Mouse (Mus musculus): ENCODE measurements around the gene Arl15.
A peak's percentile ranks its signal among the peaks of the same experiment; 100 is the strongest.

Gene Arl15

DNA sequence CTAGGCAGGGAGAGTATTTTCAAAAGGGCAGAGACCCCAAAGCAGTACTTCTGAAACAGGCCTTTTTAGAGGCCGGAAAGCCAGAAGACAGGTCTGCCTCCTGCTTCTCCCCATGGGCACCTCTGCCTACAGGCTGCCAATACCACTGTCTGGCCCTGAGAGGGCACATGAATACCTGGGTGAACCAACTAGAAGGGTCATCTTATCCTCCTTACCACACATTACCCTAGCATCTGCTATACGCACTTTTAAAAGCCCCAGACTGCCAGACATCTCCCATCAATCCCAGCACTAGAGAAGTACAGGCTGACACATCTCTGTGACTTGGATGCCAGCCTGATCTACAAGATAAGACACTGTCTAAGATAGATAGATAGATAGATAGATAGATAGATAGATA, 259.0 kb downstream of the Arl15 start:
- DNase-seq (ENCODE audit: low read depth, low spot score): no peak

DNA sequence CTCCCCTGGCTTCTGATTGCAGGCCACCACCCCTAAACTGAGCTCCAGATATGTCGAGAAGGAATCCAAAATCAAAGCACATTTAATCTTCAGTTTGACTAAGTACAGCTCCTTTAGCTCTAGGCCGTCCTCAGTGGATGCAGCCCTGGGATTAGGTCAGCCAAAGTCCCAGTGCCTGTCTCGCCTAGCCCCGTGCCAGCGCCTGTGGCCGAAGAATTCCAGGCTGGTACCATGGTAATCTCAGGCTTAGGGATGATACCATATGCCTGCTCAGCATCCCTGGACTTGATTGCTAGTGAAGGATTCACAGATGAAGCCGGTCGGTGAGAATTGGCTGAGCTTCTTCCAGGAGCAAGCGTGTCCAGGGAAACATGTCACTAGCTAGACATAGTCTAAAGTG, 261.4 kb downstream of the Arl15 start:
- no peak for DNase-seq (ENCODE audit: low read depth, low spot score)

DNA sequence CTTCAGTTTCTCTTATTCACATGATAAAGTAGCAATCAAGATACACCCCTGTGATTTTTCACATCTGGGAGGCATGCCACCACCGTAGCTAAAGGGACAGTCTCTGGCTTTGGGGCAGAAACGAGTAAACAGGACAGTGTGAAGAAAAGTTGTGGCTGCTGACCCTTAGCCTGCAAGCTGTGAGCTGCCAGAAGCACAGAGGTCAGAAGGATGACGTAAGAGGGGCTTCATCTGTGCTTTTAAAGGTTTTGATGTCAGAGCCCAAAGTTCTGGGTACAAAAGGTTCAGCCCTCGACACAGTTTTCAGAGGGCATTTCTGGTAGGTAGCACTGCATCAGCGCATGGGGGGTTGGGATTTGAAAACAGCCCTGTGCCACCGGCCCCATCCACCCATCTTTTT, 266.0 kb downstream of the Arl15 start:
- no peak for DNase-seq (ENCODE audit: low read depth, low spot score)

DNA sequence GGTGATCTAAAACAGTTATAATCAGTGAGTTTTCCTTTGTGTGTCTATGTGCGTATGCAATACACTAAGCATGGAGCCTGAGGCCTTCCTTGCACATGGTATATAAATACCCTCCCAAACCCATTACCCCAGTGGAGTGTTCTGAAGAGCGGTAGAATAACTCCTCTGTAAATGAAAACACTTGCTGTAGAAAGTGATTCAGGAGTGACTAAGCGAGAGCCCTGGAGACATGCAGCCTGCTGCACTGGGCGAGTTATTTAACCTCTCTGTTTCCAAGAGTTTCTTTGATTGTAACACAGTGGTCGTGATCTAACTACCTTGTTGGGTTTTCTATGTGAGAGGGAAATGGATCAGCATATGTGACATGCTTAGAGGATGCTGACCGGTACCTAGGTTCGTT, 266.9 kb downstream of the Arl15 start:
- no peak for DNase-seq (ENCODE audit: low read depth, low spot score)

DNA sequence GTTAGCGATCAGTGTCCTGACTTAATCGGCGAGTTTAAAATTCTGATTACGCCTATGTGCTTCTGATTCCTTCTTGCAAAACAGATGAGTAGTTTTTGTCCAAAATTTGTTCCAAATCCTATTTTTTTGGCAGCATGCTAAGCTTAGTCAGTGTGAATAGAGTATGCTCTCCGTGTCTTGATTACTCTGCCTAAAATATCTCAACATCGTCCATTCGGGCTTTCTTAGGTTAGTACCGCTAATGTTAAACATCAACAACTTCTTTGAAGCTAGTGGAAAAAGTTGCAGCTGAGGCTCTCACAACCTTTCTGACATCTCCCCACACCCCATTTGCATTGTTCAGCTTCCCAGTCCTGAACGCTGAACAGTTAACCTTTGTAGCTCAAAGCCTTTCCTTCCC, 269.8 kb downstream of the Arl15 start:
- no peak for DNase-seq (ENCODE audit: low read depth, low spot score)

DNA sequence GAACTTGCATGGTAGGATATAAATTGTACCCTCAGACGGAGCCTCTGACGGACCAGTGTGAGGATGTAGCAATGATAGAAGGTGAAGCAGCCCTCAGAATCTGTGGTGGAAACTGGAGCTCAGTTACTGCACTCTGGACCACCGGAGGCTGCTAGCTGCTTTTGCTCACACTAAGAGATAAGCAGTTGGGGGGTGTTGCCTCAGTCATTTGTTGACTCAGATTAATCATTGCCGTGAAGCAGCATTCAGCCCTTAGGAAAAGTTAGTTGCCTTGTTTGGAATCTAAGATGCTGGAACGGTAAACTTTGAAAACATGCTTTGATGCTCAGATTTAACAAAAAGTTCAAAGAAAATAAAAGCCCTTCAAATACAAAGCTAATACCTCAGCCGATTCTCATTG, 270.7 kb downstream of the Arl15 start:
- DNase-seq (ENCODE audit: low read depth, low spot score): no peak

DNA sequence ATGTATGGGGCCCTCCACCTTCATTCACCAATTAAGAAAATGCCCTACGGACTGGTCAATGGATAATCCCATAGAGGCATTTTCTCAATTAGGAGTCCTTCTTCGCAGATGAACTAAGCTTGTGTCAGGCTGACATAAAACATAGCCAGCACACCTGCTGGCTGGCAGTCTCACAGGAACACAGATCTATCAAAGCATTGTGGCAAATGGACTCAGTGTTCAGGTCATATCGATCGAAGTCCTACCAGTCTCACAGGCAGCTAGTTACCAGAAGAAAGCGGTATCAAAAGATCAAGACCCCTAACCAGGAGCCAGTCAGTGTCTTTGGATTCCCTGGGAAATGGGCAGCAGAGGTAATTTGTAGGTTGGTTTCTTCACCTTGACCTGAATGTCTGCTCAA, 274.1 kb downstream of the Arl15 start:
- no peak for DNase-seq (ENCODE audit: low read depth, low spot score)

DNA sequence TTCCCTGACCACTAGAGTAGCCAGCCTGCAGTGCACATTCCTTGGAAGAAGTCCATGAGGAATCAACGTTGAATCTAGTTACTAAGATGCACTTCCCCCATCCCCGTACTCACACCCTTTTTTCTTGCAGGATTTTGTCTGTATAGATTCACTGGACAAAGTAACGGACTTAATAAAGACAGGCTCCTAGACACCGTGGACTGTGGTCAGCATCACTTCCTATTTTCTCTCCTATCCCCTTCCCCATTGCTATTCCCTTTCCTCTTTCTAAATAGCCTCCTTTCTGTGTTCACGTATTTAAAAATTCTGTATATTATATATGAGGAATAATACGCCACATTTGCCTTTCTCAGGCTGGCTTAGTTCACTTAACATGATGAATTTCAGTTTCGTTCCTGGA, 277.1 kb downstream of the Arl15 start:
- no peak for DNase-seq (ENCODE audit: low read depth, low spot score)

DNA sequence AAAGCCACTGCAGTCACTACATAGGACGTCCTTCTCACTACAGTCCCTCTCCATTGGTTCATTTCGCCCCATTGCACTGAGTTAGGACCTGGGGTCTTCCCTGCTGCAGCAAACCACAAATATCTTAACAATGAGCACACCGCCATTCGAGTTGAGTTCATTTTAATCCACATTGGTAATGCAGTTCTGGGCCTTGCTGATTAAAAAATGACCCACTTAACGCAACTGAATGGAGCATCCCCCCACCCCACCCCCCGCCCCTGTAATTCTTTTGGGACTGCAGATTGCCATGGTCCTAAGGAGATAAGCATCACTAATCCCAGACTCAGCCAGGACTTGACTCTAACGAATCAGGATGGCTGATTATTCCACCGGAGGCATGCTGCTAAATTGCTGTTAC, 280.2 kb downstream of the Arl15 start:
- no peak for DNase-seq (ENCODE audit: low read depth, low spot score)

DNA sequence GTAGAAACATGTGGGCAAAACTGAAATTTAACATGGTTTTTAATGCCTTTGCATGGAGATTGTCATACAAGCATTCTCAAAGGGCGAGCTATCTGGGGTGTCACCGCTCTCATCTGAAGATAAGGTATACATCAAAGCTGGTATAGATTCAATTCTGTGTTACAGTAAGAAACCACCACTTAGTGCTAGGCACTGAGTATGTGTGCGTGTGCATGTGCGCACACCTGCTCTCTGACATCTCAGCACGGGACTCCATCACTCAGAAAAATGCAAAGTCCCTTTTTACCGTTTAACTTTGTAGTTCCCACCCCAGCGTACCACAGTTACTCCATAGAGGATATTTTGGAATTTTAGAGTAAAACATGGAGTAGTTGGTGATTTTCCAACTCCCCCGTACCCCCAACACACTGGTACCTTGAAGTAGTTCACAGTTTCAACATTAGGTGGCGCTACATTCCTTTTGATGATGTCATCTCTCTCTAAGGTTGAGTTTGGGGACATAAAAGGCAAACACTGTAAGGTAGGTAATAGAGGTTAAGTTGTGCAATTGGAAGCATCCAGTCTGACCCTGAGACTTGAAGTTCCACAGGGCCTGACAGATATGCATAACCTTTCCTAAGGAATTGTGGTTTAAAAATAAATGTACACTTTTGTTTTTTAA, 281.5 kb downstream of the Arl15 start:
- peak; percentile 63 for DNase-seq (ENCODE audit: low read depth, low spot score)

DNA sequence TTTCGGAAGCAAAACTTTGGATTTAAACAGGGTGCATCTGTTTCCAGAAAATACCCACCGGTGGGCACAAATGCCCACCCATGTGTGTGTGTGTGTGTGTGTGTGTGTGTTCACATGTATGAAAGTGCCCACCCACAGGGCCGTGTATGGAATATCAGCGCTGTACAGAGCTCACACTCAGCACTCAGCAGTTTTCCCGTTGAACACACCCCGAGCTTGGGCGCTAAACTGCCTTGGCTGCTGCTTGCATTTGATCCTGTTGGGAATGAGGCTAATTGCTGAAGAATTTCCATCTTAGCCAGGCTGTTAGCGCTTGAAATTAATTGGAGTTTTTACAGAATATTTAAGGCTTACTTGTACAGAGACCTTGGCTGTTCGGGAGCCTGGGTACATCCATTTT, 282.9 kb downstream of the Arl15 start:
- DNase-seq (ENCODE audit: low read depth, low spot score): no peak

DNA sequence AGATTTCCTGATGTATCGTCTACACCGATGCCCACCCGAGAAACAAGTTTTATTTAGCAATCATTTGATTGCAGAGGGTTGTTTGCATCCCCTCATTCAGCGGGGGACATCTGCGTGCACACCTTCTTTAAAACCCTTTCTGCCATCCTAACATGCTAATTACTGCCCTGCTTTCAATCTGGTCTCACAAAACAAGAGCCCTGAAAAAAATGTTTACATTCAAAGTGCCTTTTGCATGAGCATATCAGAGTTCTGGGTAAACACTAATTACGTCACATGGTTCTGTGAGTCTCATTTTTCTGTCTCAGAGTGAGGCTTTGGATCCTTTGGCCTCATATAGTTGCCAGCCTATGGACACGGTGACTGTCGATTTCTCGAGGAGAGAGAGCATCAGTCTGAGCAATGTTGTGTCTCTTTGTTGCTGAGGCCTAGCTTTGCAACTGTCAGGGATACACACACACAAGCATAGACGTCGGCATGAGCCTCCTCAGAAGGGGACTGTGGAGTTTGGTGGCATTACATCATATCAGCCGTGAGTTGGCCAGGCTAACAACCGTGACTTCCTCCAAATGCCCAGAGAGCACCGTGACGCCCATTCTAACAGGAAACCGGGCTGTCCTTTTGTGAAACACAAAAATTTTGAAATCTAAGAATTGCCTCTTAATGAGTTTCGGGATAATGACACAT, 283.4 kb downstream of the Arl15 start:
- no peak for DNase-seq (ENCODE audit: low read depth, low spot score)

DNA sequence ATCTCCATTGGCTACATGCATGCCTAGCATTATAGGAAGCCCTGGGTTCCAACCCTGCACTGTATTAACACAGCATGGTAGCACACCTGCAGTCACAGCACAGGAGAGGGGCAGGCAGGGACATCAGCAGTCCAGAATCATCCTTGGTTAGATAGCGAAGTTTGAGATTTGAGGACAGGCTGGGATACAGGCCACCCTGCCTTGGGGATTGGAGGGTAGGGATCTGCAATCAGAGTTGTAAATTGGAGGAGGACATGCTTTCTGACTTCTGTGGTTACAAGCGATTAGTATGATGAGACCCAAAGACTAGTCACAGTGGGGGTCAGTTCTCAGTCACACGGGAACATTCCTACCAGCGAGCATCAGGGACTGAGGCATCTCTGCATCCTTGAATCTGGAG, 284.5 kb downstream of the Arl15 start:
- DNase-seq (ENCODE audit: low read depth, low spot score): no peak

DNA sequence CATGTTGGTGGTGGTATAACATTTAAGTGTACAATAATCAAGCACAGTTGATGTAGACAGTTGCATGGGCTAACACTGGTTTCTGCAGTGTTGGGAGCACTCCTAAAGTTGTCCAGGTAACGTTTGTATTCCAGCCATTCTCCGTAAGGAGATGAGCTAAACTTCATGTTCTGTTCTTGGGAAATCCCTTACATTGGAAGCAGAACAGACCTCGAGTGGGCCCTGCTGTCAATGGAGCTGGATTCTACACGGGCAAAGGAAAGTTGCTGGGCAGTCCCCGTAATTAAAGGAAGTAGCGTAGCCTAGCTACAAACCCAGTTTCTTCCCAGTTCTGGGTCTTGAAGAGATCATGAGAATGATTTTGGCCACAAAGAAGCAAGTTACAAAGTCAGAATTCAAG, 285.4 kb downstream of the Arl15 start:
- no peak for DNase-seq (ENCODE audit: low read depth, low spot score)

DNA sequence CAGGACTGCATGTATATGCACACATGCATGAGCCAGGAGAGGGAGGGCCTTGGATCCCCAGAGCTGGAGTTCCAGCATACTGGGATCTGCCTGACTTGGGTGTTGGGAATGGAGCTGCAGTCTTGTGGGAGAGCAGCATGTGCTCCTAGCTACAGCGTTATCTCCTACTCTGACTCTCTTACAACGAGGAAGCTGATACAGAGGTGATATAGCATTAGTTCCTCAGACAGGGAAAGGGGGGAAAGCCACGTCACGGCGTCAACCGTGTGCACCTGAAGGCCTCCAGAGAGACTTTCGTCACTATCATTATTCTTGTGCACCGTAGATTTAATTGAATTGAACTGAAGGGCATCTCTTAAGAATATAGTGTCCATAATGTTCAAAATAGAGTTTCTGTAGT, 286.2 kb downstream of the Arl15 start:
- DNase-seq (ENCODE audit: low read depth, low spot score): no peak

DNA sequence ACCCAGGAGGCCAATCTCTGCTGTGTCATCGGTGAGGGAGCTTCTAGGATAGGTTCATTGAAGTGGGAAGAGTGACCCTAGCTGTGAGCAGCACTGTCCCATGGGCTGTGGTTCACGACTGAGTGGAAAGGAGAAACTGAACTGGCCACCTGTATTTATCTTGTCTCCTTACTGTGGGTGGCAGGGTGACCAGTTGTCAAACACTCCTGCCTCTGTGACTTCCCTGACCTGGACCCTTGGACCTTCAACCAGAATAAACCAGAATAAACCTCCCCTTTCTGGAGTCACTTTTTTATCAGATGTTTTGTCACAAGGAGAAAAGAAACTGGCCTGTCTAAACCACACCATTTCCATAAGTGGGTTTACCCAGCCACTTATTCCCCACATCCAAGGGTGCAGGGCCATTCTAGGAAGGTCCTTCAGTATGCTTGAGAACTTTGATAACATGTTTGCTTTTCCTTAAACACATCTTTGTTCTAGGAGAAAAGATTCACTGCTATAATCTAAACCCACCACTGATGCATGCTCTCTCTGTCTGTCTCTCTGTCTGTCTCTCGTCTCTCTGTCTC, 289.3 kb downstream of the Arl15 start:
- no peak for DNase-seq (ENCODE audit: low read depth, low spot score)

DNA sequence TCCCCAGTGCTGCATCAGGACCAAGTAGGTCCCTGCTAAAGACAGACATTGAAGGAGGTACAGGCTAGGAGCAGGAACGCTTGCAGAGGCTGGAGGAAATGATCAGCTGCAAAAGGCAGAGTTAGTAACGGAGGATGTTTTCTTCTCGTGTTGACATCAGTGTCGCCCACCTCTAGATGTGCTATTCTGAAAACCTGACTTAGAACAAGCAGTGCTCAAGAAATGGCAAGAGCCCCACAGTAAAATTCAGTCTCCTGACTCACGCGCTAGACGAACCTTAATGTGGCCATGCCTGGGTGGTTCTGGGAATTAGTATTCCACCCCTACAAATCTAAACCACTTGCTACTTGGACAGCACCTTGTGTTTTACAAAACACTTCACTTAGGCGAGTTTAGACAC, 291.1 kb downstream of the Arl15 start:
- DNase-seq (ENCODE audit: low read depth, low spot score): no peak

DNA sequence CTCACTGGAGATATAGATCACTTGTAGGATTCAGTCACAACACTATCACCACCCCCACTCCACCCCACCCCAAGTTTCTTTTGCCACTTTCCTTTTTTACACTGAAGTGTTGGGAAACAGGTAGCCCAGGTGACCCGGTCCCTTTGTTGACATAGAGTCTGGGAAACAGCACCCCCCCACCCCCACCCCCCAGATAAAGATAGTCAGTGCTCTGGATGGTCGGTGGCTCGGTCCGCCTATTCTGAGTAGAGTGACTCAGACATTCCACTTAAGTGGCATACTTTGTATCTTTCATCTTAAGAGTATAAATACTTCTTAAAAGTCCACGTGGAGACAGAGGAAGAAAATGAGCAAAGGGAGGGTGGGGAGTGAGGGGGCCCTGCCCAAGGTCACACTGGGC, 292.0 kb downstream of the Arl15 start:
- no peak for DNase-seq (ENCODE audit: low read depth, low spot score)

DNA sequence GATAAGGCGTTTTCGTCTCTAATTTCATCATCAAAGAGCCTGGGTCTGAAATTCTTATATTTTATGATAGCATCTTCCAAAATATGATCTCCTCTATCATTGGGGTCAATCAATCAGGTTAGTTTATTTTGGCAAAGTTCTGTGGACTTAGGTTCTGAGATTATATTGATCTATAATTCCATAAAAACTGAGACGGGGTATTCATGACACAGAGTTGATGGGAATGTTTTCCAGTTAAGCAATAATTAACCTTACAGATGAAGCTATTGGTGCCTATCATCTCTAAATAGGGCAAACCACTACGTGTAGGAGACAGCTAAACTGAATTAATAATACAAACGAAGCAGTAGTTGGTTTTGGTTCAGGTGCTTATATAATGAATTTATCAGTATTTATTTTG, 292.5 kb downstream of the Arl15 start:
- DNase-seq (ENCODE audit: low read depth, low spot score): no peak

DNA sequence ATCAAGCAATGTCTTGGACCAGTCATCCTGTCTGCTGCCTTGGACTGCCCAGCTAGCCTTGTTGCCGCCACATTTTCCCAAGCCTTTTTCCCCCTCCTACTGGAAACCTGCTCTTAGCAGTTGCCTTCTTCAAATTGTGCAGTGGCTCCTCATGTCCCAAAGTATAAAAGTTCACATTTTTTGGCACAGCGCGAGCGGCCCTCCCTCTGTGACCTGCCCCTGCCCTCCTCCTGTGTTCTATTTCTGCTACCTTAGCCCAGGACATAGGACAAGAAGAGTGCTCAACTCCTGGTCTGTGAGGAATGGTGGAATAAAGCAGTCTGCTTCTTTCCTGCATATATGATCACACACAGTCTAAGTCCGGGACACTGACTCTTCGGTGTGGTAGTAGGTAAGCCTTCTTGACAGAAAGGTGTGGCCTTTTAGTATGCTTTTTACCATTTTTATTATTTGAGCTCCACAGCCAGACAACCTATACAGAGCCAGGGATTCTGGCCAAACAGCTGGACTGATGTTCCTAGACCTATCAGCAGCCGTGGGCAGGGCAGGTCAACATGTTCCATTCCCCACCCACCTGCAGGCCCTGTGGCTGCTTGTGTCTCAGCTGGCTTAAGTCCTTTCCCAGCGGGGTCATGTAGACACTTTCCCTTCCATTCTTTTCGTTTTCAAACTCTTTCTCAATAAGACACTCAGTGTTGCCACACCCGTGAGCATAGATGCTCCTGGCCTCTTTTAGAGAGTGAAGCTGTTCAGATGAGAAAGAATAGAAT, 293.6 kb downstream of the Arl15 start:
- no peak for DNase-seq (ENCODE audit: low read depth, low spot score)

DNA sequence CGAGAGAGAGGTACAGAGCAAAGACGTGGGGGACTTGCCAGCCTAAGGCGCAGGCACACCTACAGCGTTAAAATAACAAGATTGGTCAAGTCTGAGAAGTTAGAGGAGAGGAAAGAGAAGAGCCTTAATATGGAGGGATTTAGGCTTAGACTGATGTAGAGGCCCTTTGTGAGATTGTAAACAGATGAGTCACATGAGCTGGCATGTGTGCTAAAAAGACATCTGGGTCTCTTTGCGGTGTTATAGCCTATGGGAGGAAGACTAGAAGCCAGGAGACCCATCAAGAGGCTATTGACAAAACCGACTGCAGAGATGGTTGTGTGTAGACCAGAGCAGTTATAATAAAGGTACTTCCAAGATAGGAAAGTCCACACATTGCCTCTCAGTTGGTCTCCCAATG, 296.5 kb downstream of the Arl15 start:
- no peak for DNase-seq (ENCODE audit: low read depth, low spot score)

DNA sequence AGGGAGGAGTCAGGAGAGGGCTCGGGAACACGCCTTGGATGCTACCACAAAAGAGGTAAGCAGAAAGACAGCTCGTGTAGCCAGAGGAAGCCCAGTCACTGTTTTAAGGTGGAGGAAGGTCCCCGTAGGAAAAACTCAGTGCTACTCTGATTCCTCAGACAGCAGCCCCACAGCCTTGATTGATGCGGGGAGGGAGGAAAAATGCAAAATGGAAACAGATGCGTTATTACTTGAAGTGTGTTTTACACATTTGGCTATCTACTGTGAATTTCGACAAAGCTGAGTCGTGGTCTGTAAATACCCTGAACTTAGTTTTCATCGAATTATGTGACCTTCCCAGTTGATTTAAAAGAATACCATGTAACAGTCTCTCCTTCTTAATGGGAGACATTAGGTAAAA, 296.9 kb downstream of the Arl15 start:
- peak; percentile 43 for DNase-seq (ENCODE audit: low read depth, low spot score)

Data from forelimb bud, embryonic 11.5 days (tissue).